Mouse (Mus musculus): Measurements from ENCODE around the gene Olfr1042.
"Not testable (repeated sequence)": the region's sequence is repeated elsewhere in the genome, so short reads cannot be mapped to it uniquely, and the experiment has no call there.

Gene Olfr1042

DNA sequence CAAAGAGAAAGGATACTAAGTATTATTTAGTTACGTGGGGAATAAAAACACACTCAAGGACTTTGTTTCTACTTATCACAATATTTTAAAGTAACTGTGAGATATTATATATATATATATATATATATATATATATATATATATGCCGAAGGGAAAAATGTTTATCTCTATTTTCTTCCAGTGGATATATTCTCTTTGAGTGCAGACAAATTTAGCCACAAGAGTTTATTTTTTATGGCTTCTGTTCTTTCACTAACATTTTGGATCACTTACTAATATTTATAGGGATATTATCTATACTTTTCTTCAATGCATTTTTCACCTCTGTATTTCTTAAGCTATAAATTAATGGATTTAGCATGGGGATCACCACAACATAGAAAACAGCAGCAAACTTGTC, at the start of gene Olfr1042:
Olfr1042 (minus strand) TSS at position 101 of the 400 bp plus-strand sequence.
- DNase-seq: no peak

DNA sequence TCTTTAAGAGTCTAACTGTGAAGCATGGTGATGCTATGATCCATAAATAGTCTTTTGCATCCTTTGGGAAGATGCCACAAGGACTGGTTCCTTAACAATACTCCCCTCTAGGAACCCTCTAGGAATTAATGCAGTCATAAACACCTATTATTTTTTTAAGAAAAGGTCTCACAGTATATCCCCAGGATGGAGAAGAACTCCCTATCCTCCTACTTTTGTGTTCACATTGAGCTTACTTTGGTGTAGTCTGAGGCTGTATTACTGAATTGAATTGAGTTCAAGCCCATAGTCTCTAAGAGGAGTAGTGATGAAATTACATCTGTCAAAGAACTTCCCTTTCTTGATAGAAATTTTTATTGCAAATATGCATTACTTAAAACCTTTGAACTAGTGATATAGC, 41.3 kb upstream of the Olfr1042 start, which contains the start of gene Olfr1045:
Olfr1045 (minus strand) TSS at position 101 of the 400 bp plus-strand sequence.
- no peak for DNase-seq

DNA sequence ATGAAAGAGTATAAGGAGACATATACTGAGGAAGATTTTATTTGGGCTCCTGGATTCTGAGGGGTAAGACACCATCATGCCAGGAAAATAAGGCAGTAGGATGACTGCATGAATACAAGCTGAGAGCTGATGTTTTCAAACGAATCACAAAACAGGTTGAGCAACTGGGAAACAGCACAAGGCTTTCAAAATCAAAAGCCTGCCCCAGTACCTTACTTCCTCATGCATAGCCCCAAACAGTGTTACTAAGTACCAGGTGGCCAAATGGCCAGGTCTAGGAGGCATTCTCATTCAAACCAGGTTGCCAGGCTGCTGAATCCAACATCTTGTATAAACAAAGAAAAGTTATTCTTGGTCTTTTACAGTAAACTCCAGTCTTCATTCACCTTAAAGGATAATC, 34.2 kb upstream of the Olfr1042 start:
- DNase-seq: no peak

DNA sequence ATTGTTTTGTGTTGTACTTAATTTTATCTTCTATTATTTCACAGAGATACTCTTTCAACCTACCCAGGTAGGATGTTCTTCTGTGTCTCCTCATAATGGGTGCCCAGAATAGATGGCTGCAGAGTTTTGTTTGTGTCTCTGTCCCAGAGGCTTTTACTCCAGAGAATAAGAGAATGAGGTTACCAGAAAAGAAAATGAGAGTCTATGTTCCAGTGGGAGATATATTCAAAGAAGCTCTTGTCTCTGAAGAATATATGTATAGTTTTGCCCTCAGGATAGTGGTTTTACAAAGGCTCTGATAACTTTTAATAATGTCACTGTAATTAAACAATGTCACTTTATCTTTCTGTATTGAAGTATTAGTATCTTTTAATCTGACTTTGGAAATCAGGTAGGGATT, 23.9 kb upstream of the Olfr1042 start, which contains the start of gene Olfr52:
Olfr52 (minus strand) TSS at position 101 of the 400 bp plus-strand sequence.
- no peak for DNase-seq

DNA sequence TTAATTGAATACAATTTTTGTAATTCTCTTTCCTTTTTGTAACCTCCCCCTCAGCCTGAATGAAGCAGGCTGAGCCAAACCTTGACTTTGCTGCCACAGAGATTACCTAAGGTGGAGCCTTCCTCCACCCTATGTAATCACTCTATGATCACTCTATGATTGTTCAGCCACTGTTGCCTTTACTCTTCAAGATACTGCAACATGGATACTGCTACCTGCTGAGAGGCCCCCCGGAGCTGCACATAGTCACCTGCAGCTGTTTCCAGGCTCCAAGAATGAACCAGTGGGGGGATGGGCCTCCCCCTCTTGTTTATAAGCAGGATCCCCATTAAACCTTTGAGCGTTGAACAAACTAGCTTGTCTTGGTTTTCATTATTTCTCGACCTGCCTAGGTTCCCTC, 18.3 kb upstream of the Olfr1042 start:
- no peak for DNase-seq

DNA sequence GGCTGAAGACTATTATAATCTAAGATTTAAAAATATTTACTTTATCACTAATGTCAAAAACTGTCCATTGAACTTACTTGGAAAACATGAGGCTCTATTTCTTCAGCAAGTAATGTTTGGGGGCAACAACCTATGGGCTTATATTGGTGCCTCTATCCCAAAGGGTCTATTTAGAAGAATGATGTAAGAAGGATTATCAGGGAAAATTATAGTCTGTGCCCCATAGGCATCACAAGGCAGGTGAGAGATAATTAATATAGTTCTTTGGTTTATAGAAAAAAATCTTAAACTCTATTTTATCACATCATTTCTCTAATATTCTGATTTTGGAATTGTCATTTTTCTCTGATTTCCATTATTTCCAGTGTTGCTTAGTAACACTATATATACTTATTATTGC, 16.1 kb upstream of the Olfr1042 start, which contains the start of gene Olfr1044:
Olfr1044 (minus strand) TSS at position 101 of the 400 bp plus-strand sequence.
- DNase-seq: no peak

DNA sequence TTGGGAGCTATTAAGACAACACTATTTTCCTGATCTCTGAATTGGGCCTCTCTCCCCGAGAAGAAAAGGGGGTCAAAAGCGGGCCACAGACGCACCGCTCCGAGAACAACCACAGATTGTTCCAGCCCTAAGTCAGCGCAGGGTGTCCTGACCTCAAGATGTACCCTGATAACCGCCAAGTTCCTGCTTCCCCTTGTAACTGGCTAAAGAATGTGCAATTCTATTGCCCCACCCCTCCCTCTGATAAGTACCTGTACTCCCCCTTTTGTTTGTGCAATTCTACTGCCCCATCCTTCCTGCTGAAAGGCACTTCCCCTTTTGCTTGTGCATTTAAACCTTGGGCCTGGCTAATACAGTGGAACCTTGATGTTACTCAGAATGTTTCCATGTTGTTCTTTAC, 13.8 kb upstream of the Olfr1042 start:
- DNase-seq: not testable (repeated sequence)

DNA sequence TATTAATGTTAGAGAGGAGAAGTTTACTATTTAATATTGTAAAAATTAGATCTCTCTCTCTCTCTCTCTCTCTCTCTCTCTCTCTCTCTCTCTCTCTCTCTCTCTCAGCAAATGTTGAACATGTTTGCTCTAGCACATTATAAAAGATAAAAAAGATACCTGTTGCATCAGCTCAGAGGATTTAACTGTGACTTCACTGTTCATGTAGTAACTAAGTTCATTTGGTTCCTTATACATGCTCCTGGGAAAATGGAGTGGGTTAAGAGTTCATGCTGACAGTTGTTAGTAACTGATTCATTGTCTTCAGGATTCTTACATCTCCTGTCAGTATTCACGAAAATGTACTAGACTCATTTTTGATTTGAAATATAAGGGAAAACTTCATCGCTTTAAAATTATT, 5.8 kb upstream of the Olfr1042 start, which contains the start of gene Olfr1043:
Olfr1043 (minus strand) TSS at position 101 of the 400 bp plus-strand sequence.
- DNase-seq: no peak

DNA sequence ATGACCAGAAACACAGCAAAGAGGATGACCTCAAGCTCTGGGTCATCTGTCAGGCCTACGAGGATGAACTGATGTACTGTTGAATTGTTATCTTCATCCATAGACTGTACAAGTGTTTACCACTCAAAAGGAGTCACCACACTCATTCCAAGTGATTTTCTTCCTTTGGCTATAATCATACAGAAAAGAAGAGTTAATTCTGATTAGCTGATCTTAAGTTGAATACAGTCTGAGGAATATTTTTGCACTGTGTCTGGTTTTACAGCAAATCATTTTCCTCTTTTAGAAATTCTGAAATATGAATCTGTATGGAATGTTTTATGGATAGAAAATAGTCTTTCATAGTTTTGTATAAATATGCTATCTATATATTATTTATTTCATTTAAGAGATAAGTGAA, 15.0 kb downstream of the Olfr1042 start, which contains the start of gene Olfr1040:
Olfr1040 (minus strand) TSS at position 101 of the 400 bp plus-strand sequence.
- DNase-seq: no peak

DNA sequence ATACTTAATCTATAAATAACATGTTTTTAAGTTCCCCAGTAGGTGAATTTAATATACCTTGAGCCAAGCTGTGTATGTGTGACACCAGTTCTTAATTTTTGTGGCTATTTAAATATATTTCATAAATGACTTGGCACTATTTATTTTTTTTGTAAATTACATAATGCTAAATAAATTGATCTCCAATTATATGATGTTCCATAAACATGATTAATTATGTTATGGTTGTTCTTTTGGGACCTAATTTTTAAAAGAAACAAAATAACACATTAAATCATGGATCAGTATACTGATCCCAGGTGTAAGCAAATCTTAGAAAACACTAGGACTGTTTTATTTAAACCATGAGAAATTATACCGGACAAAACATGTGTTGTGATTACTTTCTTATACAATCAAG, 25.8 kb downstream of the Olfr1042 start, which contains the start of gene Olfr1039:
Olfr1039 (minus strand) TSS at position 101 of the 400 bp plus-strand sequence.
- DNase-seq: no peak

Measured in cerebellum, adult 11-12 months (tissue).